ENCODE assay signal across 19 mouse cellular contexts in genomic region chr16:22001172-22001571, GRCm38 (mm10). TPM values are rescaled to one million over a fixed set of nuclear protein-coding genes. Genes with fewer than 3 reads are reported as not detected.
A peak's percentile ranks its signal among the peaks of the same experiment; 100 is the strongest.
DNase-seq lines count a peak whose midpoint lies in the region; ATAC-seq and TF ChIP-seq lines count a peak whose summit lies in the region.
"Had no signal": no experiment of that assay in that cellular context is flagged by ENCODE, and none has a peak within 500 bp of the region (broad histone marks: within the 10 kb centered on the region; RNA-seq: fewer than 3 reads in every experiment).

No protein-coding gene starts in this region.

- ATAC-seq in intestine, postnatal 0 days = no peak
- ATAC-seq: activated CD4-positive, CD25-positive, alpha-beta regulatory T cell, adult 4 months; inflammation-experienced regulatory T-cells, adult 6 months; midbrain, embryonic 16.5 days had no signal

- TF ChIP-seq EP300 in MEL (IDR thresholded peaks at IDR 0.05; ENCODE audit: low read depth in 1 of 2, low read length in 2 of 2) = no peak

- no peak for TF ChIP-seq POLR2A in kidney, adult 2 months (IDR thresholded peaks at IDR 0.05; ENCODE audit: low read depth, low read length)
- TF ChIP-seq POLR2A in MEL (IDR thresholded peaks at IDR 0.05; ENCODE audit: control insufficient read depth in 1 of 2, insufficient read depth in 1 of 2, low read depth in 1 of 2, low read length in 2 of 2, poor library complexity in 1 of 2) = no peak

- peak; percentile 36 for TF ChIP-seq RAD21 in MEL (IDR thresholded peaks at IDR 0.05; ENCODE audit: low read depth, low read length)

- WGBS in kidney, adult 2 months = 77% methylated on average over 4 of the region's 4 CpGs
- WGBS in intestine, postnatal 0 days = 58% methylated on average over 4 of the region's 4 CpGs

- no peak for DNase-seq in kidney, adult 2 months
- no peak for DNase-seq in kidney, adult 9 months
- DNase-seq in 416B (ENCODE audit: low read depth) = peak; percentile 11
- DNase-seq in MEL (ENCODE audit: low read depth, low spot score) = no peak
- no peak for DNase-seq in frontal cortex, postnatal 25 days (ENCODE audit: low spot score in 2 of 2)
- DNase-seq in yolk sac, embryonic 10.5 days (ENCODE audit: low spot score) = no peak
- no peak for DNase-seq in testis, postnatal 14 days (ENCODE audit: low spot score)
- DNase-seq: adrenal gland, postnatal 36 days; B cell, adult 2 months; cerebellum, postnatal 14 days; kidney, postnatal 36 days; thymus, postnatal 25 days had no signal

- no peaks in the 10 kb centered on the region for H3K36me3 ChIP-seq in kidney, adult 2 months (ENCODE audit: control insufficient read depth, insufficient read depth, low read length)
- peaks cover 0 to 15% of the 10 kb centered on the region in 2 experiments; a peak in 2 of 4 replicates for H3K36me3 ChIP-seq in MEL (ENCODE audit: control insufficient read depth in 1 of 2, insufficient read depth in 2 of 2, low read length in 2 of 2)
- H3K36me3 ChIP-seq in intestine, postnatal 0 days (ENCODE audit: control insufficient read depth, insufficient read depth) = no peaks in the 10 kb centered on the region
- H3K36me3 ChIP-seq: forebrain, embryonic 10.5 days; liver, embryonic 15.5 days had no signal

- H3K27me3 ChIP-seq in kidney, adult 2 months (replicated peaks; ENCODE audit: control insufficient read depth, insufficient read depth, low read length) = no peaks in the 10 kb centered on the region
- H3K27me3 ChIP-seq in MEL (ENCODE audit: control insufficient read depth in 1 of 2, insufficient read depth in 2 of 2, low read length in 2 of 2) = peaks cover 3 to 4% of the 10 kb centered on the region in 2 experiments; a peak in 3 of 4 replicates
- H3K27me3 ChIP-seq in intestine, postnatal 0 days (replicated peaks; ENCODE audit: control insufficient read depth, insufficient read depth, low read length) = no peaks in the 10 kb centered on the region

- H3K9me3 ChIP-seq in MEL (replicated peaks; ENCODE audit: insufficient read depth, low read length) = no peaks in the 10 kb centered on the region
- no peaks in the 10 kb centered on the region for H3K9me3 ChIP-seq in intestine, postnatal 0 days (ENCODE audit: control insufficient read depth)
- H3K9me3 ChIP-seq: forebrain, embryonic 10.5 days; liver, embryonic 15.5 days had no signal

- H3K4me3 ChIP-seq in kidney, adult 2 months (ENCODE audit: insufficient read depth, low read depth, low read length) = no peak overlapping the region
- no peak overlapping the region for H3K4me3 ChIP-seq in MEL (ENCODE audit: control insufficient read depth in 1 of 2, insufficient read depth in 1 of 2, low read depth in 2 of 2, low read length in 2 of 2)
- no peak overlapping the region for H3K4me3 ChIP-seq in intestine, postnatal 0 days (ENCODE audit: low read depth, low read length)
- H3K4me3 ChIP-seq: forebrain, embryonic 10.5 days; liver, embryonic 15.5 days had no signal

- H3K27ac ChIP-seq in kidney, adult 2 months (ENCODE audit: insufficient read depth, low read depth, low read length) = no peak overlapping the region
- no peak overlapping the region for H3K27ac ChIP-seq in MEL (ENCODE audit: control insufficient read depth, low read depth, low read length)
- H3K27ac ChIP-seq in intestine, postnatal 0 days (ENCODE audit: low read depth, low read length) = 0 out of 2 replicates have a peak overlapping the region, but pooled peaks have one; percentile 41
- H3K27ac ChIP-seq: forebrain, embryonic 10.5 days; liver, embryonic 15.5 days had no signal

- H3K4me2 ChIP-seq in intestine, postnatal 0 days (replicated peaks; ENCODE audit: low read depth) = no peak overlapping the region
- H3K4me2 ChIP-seq: liver, embryonic 15.5 days had no signal

- H3K9ac ChIP-seq in MEL (ENCODE audit: control insufficient read depth, low read depth, low read length, poor library complexity, severe bottlenecking) = no peak overlapping the region
- H3K9ac ChIP-seq in intestine, postnatal 0 days (ENCODE audit: low read depth, low read length) = no peak overlapping the region
- H3K9ac ChIP-seq: liver, embryonic 15.5 days had no signal

- peak; percentile 30; the same call in 1 of the 2 replicates for TF ChIP-seq CTCF in kidney, adult 2 months (conservative IDR thresholded peaks at IDR 0.05; ENCODE audit: insufficient read depth, insufficient read length, low read depth, low read length)
- peak in 2 of 3 experiments; percentile 35 to 36; a peak in 3 of 6 replicates for TF ChIP-seq CTCF in MEL (IDR thresholded peaks at IDR 0.05 in 2 of 3, conservative IDR thresholded peaks at IDR 0.05 in 1 of 3; ENCODE audit: control insufficient read depth in 1 of 3, insufficient read depth in 1 of 3, low read depth in 2 of 3, low read length in 3 of 3, poor library complexity in 1 of 3, severe bottlenecking in 1 of 3)
- TF ChIP-seq CTCF in intestine, postnatal 0 days (IDR thresholded peaks at IDR 0.05; ENCODE audit: low read depth) = peak; percentile 58

- no peaks in the 10 kb centered on the region for H3K79me2 ChIP-seq in MEL (ENCODE audit: control insufficient read depth, insufficient read depth, low read length, poor library complexity)

- no peaks in the 10 kb centered on the region for H3K4me1 ChIP-seq in kidney, adult 2 months (ENCODE audit: control insufficient read depth, insufficient read depth, low read length)
- peaks cover 5 to 13% of the 10 kb centered on the region in 2 experiments for H3K4me1 ChIP-seq in MEL (ENCODE audit: control insufficient read depth in 1 of 2, insufficient read depth in 2 of 2, low read length in 2 of 2)
- H3K4me1 ChIP-seq in intestine, postnatal 0 days (replicated peaks; ENCODE audit: control insufficient read depth, insufficient read depth, low read length) = 0 out of 2 replicates have a peak, but pooled peaks cover 5% of the 10 kb centered on the region
- H3K4me1 ChIP-seq: forebrain, embryonic 10.5 days had no signal

TF ChIP-seq in MEL, 35 proteins besides CTCF, POLR2A, EP300 and RAD21:
- TF ChIP-seq JUND (IDR thresholded peaks at IDR 0.05; ENCODE audit: low read depth, low read length) (no peak), TAL1 (IDR thresholded peaks at IDR 0.05; ENCODE audit: low read length) (no peak), MAX (IDR thresholded peaks at IDR 0.05; ENCODE audit: low read length) (no peak), CHD2 (IDR thresholded peaks at IDR 0.05; ENCODE audit: low read length) (no peak), SMC3 (IDR thresholded peaks at IDR 0.05; ENCODE audit: low read depth, low read length) (peak; percentile 14; the same call in 1 of the 2 replicates), NELFE (IDR thresholded peaks at IDR 0.05; ENCODE audit: low read depth, low read length) (no peak)
TF ChIP-seq in MEL: peak in this region for 1.

RNA-seq across cellular contexts. Expression of gene Liph, which starts 5.7 kb away (rescaled TPM):
- 0.41 and 0.45 TPM in 2 replicates for polyA plus RNA-seq in kidney, adult 2 months (2012; rRNA removed)
- total RNA-seq in MEL (2012; rRNA removed) = not detected in 2 replicates
- polyA plus RNA-seq in MEL (2012; ENCODE audit: insufficient read depth in 1 of 2, insufficient read length in 2 of 2, low read depth in 1 of 2, low replicate concordance in 2 of 2, missing spikeins in 1 of 2) = not detected
- polyA plus RNA-seq in intestine, postnatal 0 days (2015; fragmentation: Nextera tagmentation; extraction: Ambion mirVana) = 48.8 and 51.6 TPM in 2 replicates
- polyA plus RNA-seq: embryonic facial prominence, embryonic 11.5 days had no signal

RNA-seq across cellular contexts. Expression of gene Senp2, which starts 8.1 kb away (rescaled TPM):
- polyA plus RNA-seq in kidney, adult 2 months (2012; rRNA removed) = 7.1 and 8.2 TPM in 2 replicates
- total RNA-seq in MEL (2012; rRNA removed) = 30.3 and 31.7 TPM in 2 replicates
- polyA plus RNA-seq in MEL (2012; ENCODE audit: insufficient read depth in 1 of 2, insufficient read length in 2 of 2, low read depth in 1 of 2, low replicate concordance in 2 of 2, missing spikeins in 1 of 2) = 10 to 100 TPM in 1 of 2 experiments, not detected in 1; 54.7 TPM
- 17.8 and 20.4 TPM in 2 replicates for polyA plus RNA-seq in intestine, postnatal 0 days (2015; fragmentation: Nextera tagmentation; extraction: Ambion mirVana)

RNA-seq across cellular contexts. Expression of gene Tmem41a, which starts 53.8 kb away (rescaled TPM):
- 15.2 and 17.5 TPM in 2 replicates for polyA plus RNA-seq in kidney, adult 2 months (2012; rRNA removed)
- total RNA-seq in MEL (2012; rRNA removed) = 26.9 and 32.9 TPM in 2 replicates
- 10 to 100 TPM in 1 of 2 experiments, not detected in 1; 50.3 TPM for polyA plus RNA-seq in MEL (2012; ENCODE audit: insufficient read depth in 1 of 2, insufficient read length in 2 of 2, low read depth in 1 of 2, low replicate concordance in 2 of 2, missing spikeins in 1 of 2)
- polyA plus RNA-seq in intestine, postnatal 0 days (2015; fragmentation: Nextera tagmentation; extraction: Ambion mirVana) = 215 and 219 TPM in 2 replicates

Comparison
In these comparisons a context has a peak if more than half of its experiments do, and no peak if none do; other contexts are left out.
1. RNA of gene Liph, which starts 5.7 kb away (polyA plus RNA-seq): 48.8 to 51.6 TPM in intestine, postnatal 0 days; 0.41 to 0.45 TPM in kidney, adult 2 months and not detected in MEL; every median in the first group is over 10 times any median in the second.
2. Peak in every context shown above with its lines, with median percentiles within 50 percentile points of each other: CTCF ChIP-seq.